Mouse (Mus musculus): Measurements from ENCODE around the gene Mtg2.

Gene Mtg2

GRCm38 (mm10) chr2:180107081-180107480 lies 36.7 kb downstream of the Mtg2 start:
- DNase-seq, result peak; percentile 49

GRCm38 (mm10) chr2:180108285-180108684 lies 37.9 kb downstream of the Mtg2 start:
- no peak for DNase-seq

DNA sequence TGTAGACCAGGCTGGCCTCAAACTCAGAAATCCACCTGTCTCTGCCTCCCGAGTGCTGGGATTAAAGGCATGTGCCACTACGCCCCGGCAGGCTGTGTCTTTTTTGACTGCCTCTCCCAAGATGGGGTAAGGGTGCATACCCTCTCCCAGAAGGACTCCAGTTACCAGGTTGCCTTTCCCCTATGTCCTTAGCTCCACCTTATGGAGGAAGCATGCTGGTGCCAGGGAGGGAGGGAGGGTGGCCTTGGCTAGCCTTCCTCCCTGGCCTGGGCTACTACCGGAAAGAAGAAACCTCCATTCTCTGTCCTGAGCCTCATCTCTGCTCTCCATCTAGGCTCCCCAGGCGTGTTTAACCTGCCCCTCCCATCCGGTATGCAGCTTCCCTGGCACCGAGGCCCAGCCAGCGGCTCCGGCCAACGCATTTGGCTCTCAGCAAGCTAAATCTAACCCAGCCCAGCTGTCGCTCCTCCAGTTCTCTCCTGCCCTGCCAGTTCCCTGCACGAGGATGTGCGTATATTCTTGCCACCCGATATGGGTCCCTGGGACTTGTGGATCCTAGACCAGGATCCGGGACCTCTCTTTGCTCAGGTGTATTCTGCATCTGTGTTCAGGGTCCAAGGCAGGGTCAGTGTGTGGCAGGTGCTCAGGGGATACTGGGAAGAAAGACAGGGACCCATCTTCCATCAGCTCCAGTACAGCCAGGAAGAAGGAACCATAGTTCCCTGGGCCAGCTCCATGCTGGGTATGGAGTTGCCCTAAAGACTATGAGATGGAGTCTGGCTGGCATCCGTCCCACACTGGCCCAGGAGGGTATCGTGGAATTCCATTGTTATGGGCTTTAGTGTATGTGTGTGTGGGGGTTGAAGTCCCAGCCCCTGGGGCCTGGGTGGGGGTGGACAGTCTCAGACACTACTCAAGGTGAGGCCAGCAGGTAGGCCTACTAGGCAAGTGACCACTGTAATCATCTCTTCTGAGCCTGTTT lies 43.8 kb downstream of the Mtg2 start:
- DNase-seq, result no peak

GRCm38 (mm10) chr2:180115279-180115678 lies 44.9 kb downstream of the Mtg2 start:
- no peak for DNase-seq

DNA sequence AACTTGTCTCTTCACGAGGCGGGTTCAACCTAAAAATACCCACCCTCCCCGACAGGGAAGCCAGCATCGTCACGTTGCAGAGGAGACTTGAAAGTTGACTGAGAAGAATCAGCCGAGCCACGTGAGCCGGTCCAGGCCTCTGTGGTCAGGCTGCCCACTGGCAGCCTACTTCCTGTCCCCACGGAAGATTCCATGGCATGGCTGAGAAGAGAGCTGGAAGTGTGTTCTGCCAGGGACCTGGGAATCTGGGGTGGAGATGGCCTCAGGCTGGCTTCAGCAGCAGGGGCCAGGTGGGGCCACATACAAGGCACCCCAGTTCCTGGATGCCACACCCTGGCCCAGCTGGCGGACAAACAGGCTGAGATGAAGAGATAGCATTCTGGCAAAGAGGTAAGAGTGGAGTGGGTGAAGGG lies 45.7 kb downstream of the Mtg2 start:
- no peak for DNase-seq

- DNase-seq, result no peak
These were observed 46.5 kb downstream of the Mtg2 start for GRCm38 (mm10) chr2:180116741-180117484.

GRCm38 (mm10) chr2:180117485-180118194 lies 47.3 kb downstream of the Mtg2 start:
- peak in 1 of 2 experiments; percentile 45 for DNase-seq

GRCm38 (mm10) chr2:180118661-180119438 lies 48.5 kb downstream of the Mtg2 start, which contains the start of gene Osbpl2:
TSS of gene Osbpl2 (plus strand) at chr2:180119306.
- peak; percentile 98 to 99 for DNase-seq

GRCm38 (mm10) chr2:180119439-180120291 lies 49.3 kb downstream of the Mtg2 start:
- DNase-seq, result peak in 1 of 2 experiments; percentile 63

DNA sequence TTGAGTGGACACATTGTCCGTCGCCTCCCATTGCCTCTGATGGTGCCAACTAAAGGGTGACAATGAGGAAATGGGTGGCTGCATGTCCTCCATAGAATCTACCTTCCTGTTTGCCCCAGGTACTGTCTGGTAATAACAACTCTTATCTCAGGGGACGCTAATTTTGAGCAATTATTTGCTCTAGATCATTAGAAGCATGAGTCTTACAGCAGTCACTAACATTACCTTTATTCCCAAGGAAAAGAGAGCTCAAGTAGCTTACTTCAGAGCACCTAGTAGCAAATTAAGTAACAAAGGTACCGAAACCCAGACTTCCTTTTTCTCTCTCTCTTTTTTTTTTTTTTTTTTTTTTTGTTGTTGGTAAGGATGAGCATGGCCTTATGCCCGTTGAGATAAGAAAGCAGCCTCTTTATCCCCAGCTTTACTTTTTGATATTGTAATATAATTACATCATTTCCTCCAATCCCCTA lies 49.9 kb downstream of the Mtg2 start:
- DNase-seq, result no peak

- no peak for DNase-seq
These were observed 53.8 kb downstream of the Mtg2 start for GRCm38 (mm10) chr2:180124192-180124591.

GRCm38 (mm10) chr2:180126195-180126594 lies 55.8 kb downstream of the Mtg2 start:
- DNase-seq, result no peak

GRCm38 (mm10) chr2:180127675-180128074 lies 57.3 kb downstream of the Mtg2 start:
- DNase-seq, result no peak

- no peak for DNase-seq
These were observed 62.8 kb downstream of the Mtg2 start for GRCm38 (mm10) chr2:180133231-180133630.

GRCm38 (mm10) chr2:180133911-180134310 lies 63.5 kb downstream of the Mtg2 start:
- DNase-seq, result no peak

DNA sequence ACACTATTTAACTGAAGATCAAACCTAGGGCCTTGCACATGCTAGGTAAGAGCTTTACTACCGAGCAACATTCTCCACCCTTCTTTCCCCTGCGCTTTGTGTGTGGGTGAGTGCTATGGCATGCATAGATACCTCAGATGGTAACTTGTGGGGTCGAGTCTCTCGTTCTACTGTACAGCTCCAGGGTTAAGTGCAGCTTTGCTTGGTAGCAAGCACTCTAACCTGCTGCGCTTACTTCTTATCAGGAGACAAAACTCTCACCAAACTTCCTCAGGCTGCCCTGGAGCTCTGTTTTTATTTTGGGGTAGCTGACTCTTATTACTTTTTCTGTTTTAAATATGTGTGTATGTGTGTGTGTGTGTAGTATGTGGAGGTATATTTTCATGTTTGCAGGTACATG lies 65.0 kb downstream of the Mtg2 start:
- DNase-seq, result no peak
